Mouse (Mus musculus) cerebellum, adult 9-10 months (tissue): Measurements from ENCODE around the gene Zfp219.

ENCODE experiments used
- DNase-seq: peaks from one replicate; pipeline ENCODE4 v3.0.0; 2022

Zfp219 gene

GRCm38 (mm10) chr14:51996866-51997265 lies 23.7 kb downstream of the Zfp219 start:
- peak; percentile 23 for DNase-seq

GRCm38 (mm10) chr14:51996231-51996841 lies 24.2 kb downstream of the Zfp219 start:
- peak; percentile 55 for DNase-seq

- no peak for DNase-seq
These were observed 25.2 kb downstream of the Zfp219 start for GRCm38 (mm10) chr14:51995219-51995871.

GRCm38 (mm10) chr14:51994453-51994852 lies 26.1 kb downstream of the Zfp219 start:
- no peak for DNase-seq

- DNase-seq = no peak
These were observed 31.0 kb downstream of the Zfp219 start for GRCm38 (mm10) chr14:51989461-51989970.

GRCm38 (mm10) chr14:51988731-51989130 lies 31.8 kb downstream of the Zfp219 start:
- DNase-seq = no peak

- DNase-seq = peak; percentile 9
These were observed 33.4 kb downstream of the Zfp219 start for GRCm38 (mm10) chr14:51987177-51987576.

GRCm38 (mm10) chr14:51986153-51986505 lies 34.4 kb downstream of the Zfp219 start:
- DNase-seq = no peak

- peak; percentile 55 for DNase-seq
These were observed 35.0 kb downstream of the Zfp219 start for GRCm38 (mm10) chr14:51985301-51986152.

- peak; percentile 59 for DNase-seq
These were observed 36.0 kb downstream of the Zfp219 start, which contains the start of gene Arhgef40 for GRCm38 (mm10) chr14:51984247-51985231. TSS of gene Arhgef40 (plus strand) at chr14:51984719.

GRCm38 (mm10) chr14:51983855-51984246 lies 36.7 kb downstream of the Zfp219 start:
- DNase-seq = no peak

GRCm38 (mm10) chr14:51983251-51983650 lies 37.3 kb downstream of the Zfp219 start:
- DNase-seq = peak; percentile 10

GRCm38 (mm10) chr14:51979252-51979651 lies 41.3 kb downstream of the Zfp219 start:
- DNase-seq = no peak

- no peak for DNase-seq
These were observed 53.1 kb downstream of the Zfp219 start for GRCm38 (mm10) chr14:51967400-51967799.

- DNase-seq = no peak
These were observed 60.2 kb downstream of the Zfp219 start for GRCm38 (mm10) chr14:51960316-51960715.
